Mouse (Mus musculus): ENCODE results near the gene 4933424G06Rik. TPM values are rescaled to one million over a fixed set of nuclear protein-coding genes. Genes with fewer than 3 reads are reported as not detected.

Gene 4933424G06Rik
- polyA plus RNA-seq, 1 experiment: 53.7 TPM

- H3K27me3 ChIP-seq (ENCODE audit: control insufficient read depth, insufficient read depth, low read length): no peaks in the 10 kb centered on the region
- H3K4me3 ChIP-seq (ENCODE audit: control insufficient read depth, low read depth, low read length): no peak overlapping the region
- TF ChIP-seq POLR2A (IDR thresholded peaks at IDR 0.05; ENCODE audit: control insufficient read depth, low read depth, low read length): no peak
- TF ChIP-seq CTCF (IDR thresholded peaks at IDR 0.05; ENCODE audit: control insufficient read depth, insufficient read depth, insufficient replicate concordance, low read depth, low read length): no peak
- no peaks in the 10 kb centered on the region for H3K36me3 ChIP-seq (ENCODE audit: control insufficient read depth, insufficient read depth, low read length)
- no peak overlapping the region for H3K27ac ChIP-seq (ENCODE audit: control insufficient read depth, insufficient read depth, low read depth, low read length)
- H3K4me1 ChIP-seq (ENCODE audit: control insufficient read depth, insufficient read depth, low read length): peaks cover 3% of the 10 kb centered on the region; the same call in 1 of the 2 replicates
Observed at GRCm38 (mm10) chr1:36769951-36770350, 60.0 kb downstream of the 4933424G06Rik start.

GRCm38 (mm10) chr1:36770998-36771397 lies 61.0 kb downstream of the 4933424G06Rik start:
- TF ChIP-seq CTCF (IDR thresholded peaks at IDR 0.05; ENCODE audit: control insufficient read depth, insufficient read depth, insufficient replicate concordance, low read depth, low read length): no peak
- TF ChIP-seq POLR2A (IDR thresholded peaks at IDR 0.05; ENCODE audit: control insufficient read depth, low read depth, low read length): no peak
- no peak overlapping the region for H3K27ac ChIP-seq (ENCODE audit: control insufficient read depth, insufficient read depth, low read depth, low read length)
- H3K4me1 ChIP-seq (ENCODE audit: control insufficient read depth, insufficient read depth, low read length): peaks cover 3% of the 10 kb centered on the region; the same call in 1 of the 2 replicates

GRCm38 (mm10) chr1:36772198-36772934 lies 62.4 kb downstream of the 4933424G06Rik start:
- Histone ChIP-seq H3K4me3 (ENCODE audit: control insufficient read depth, low read depth, low read length) (no peak overlapping the region), H3K36me3 (ENCODE audit: control insufficient read depth, insufficient read depth, low read length) (no peaks in the 10 kb centered on the region), H3K27me3 (ENCODE audit: control insufficient read depth, insufficient read depth, low read length) (no peaks in the 10 kb centered on the region), H3K4me1 (ENCODE audit: control insufficient read depth, insufficient read depth, low read length) (peaks cover 3% of the 10 kb centered on the region; the same call in 1 of the 2 replicates), H3K27ac (ENCODE audit: control insufficient read depth, insufficient read depth, low read depth, low read length) (no peak overlapping the region)
- no peak for TF ChIP-seq POLR2A (IDR thresholded peaks at IDR 0.05; ENCODE audit: control insufficient read depth, low read depth, low read length)
- TF ChIP-seq CTCF (IDR thresholded peaks at IDR 0.05; ENCODE audit: control insufficient read depth, insufficient read depth, insufficient replicate concordance, low read depth, low read length): no peak

More at GRCm38 (mm10) chr1:36770998-36771397, 61.0 kb downstream of the 4933424G06Rik start:
- H3K4me3 ChIP-seq (ENCODE audit: control insufficient read depth, low read depth, low read length): peak overlapping the region; percentile 37
- H3K27me3 ChIP-seq (ENCODE audit: control insufficient read depth, insufficient read depth, low read length): no peaks in the 10 kb centered on the region
- no peaks in the 10 kb centered on the region for H3K36me3 ChIP-seq (ENCODE audit: control insufficient read depth, insufficient read depth, low read length)

- Histone ChIP-seq H3K4me1 (ENCODE audit: control insufficient read depth, insufficient read depth, low read length) (no peaks in the 10 kb centered on the region; the same call in 1 of the 2 replicates), H3K27me3 (ENCODE audit: control insufficient read depth, insufficient read depth, low read length) (no peaks in the 10 kb centered on the region), H3K36me3 (ENCODE audit: control insufficient read depth, insufficient read depth, low read length) (no peaks in the 10 kb centered on the region), H3K27ac (ENCODE audit: control insufficient read depth, insufficient read depth, low read depth, low read length) (no peak overlapping the region), H3K4me3 (ENCODE audit: control insufficient read depth, low read depth, low read length) (no peak overlapping the region)
- no peak for TF ChIP-seq CTCF (IDR thresholded peaks at IDR 0.05; ENCODE audit: control insufficient read depth, insufficient read depth, insufficient replicate concordance, low read depth, low read length)
- no peak for TF ChIP-seq POLR2A (IDR thresholded peaks at IDR 0.05; ENCODE audit: control insufficient read depth, low read depth, low read length)
Observed at GRCm38 (mm10) chr1:36780793-36781192, 70.8 kb downstream of the 4933424G06Rik start.

- no peak for TF ChIP-seq CTCF (IDR thresholded peaks at IDR 0.05; ENCODE audit: control insufficient read depth, insufficient read depth, insufficient replicate concordance, low read depth, low read length)
- TF ChIP-seq POLR2A (IDR thresholded peaks at IDR 0.05; ENCODE audit: control insufficient read depth, low read depth, low read length): no peak
- H3K4me1 ChIP-seq (ENCODE audit: control insufficient read depth, insufficient read depth, low read length): peaks cover 5% of the 10 kb centered on the region
- H3K27me3 ChIP-seq (ENCODE audit: control insufficient read depth, insufficient read depth, low read length): no peaks in the 10 kb centered on the region
Observed at GRCm38 (mm10) chr1:36782476-36782875, 72.5 kb downstream of the 4933424G06Rik start.

GRCm38 (mm10) chr1:36784365-36785134 lies 74.6 kb downstream of the 4933424G06Rik start:
- Histone ChIP-seq H3K36me3 (ENCODE audit: control insufficient read depth, insufficient read depth, low read length) (no peaks in the 10 kb centered on the region), H3K4me1 (ENCODE audit: control insufficient read depth, insufficient read depth, low read length) (peaks cover 5% of the 10 kb centered on the region), H3K27ac (ENCODE audit: control insufficient read depth, insufficient read depth, low read depth, low read length) (no peak overlapping the region), H3K27me3 (ENCODE audit: control insufficient read depth, insufficient read depth, low read length) (no peaks in the 10 kb centered on the region), H3K4me3 (ENCODE audit: control insufficient read depth, low read depth, low read length) (peak overlapping the region; percentile 15)
- peak; percentile 89 for TF ChIP-seq CTCF (IDR thresholded peaks at IDR 0.05; ENCODE audit: control insufficient read depth, insufficient read depth, insufficient replicate concordance, low read depth, low read length)
- TF ChIP-seq POLR2A (IDR thresholded peaks at IDR 0.05; ENCODE audit: control insufficient read depth, low read depth, low read length): no peak

More at GRCm38 (mm10) chr1:36782476-36782875, 72.5 kb downstream of the 4933424G06Rik start:
- H3K4me3 ChIP-seq (ENCODE audit: control insufficient read depth, low read depth, low read length): no peak overlapping the region
- no peak overlapping the region for H3K27ac ChIP-seq (ENCODE audit: control insufficient read depth, insufficient read depth, low read depth, low read length)
- no peaks in the 10 kb centered on the region for H3K36me3 ChIP-seq (ENCODE audit: control insufficient read depth, insufficient read depth, low read length)

- H3K4me3 ChIP-seq (ENCODE audit: control insufficient read depth, low read depth, low read length): peak overlapping the region; percentile 15
- no peak; the same call in 1 of the 2 replicates for TF ChIP-seq CTCF (IDR thresholded peaks at IDR 0.05; ENCODE audit: control insufficient read depth, insufficient read depth, insufficient replicate concordance, low read depth, low read length)
- H3K36me3 ChIP-seq (ENCODE audit: control insufficient read depth, insufficient read depth, low read length): no peaks in the 10 kb centered on the region
- H3K27me3 ChIP-seq (ENCODE audit: control insufficient read depth, insufficient read depth, low read length): no peaks in the 10 kb centered on the region
- peaks cover 5% of the 10 kb centered on the region for H3K4me1 ChIP-seq (ENCODE audit: control insufficient read depth, insufficient read depth, low read length)
- no peak overlapping the region for H3K27ac ChIP-seq (ENCODE audit: control insufficient read depth, insufficient read depth, low read depth, low read length)
Observed at GRCm38 (mm10) chr1:36785238-36785641, 75.3 kb downstream of the 4933424G06Rik start.
